Mouse (Mus musculus) CH12.LX (cell line): ENCODE measurements around the gene Ankub1.
A peak's percentile ranks its signal among the peaks of the same experiment; 100 is the strongest.

ENCODE experiments used
- CTCF ChIP-seq, 2 experiments: IDR thresholded peaks in 1 of 2; conservative IDR thresholded peaks in 1 of 2; 2 replicates each; pipeline ENCODE4 v1.5.1; 2011 to 2012; ENCODE audit warnings: low read depth in 2 of 2, low read length in 2 of 2, improper control_type of control experiment in 1 of 2, inconsistent platforms in 1 of 2, mild to moderate bottlenecking in 1 of 2, moderate library complexity in 1 of 2
- EP300 ChIP-seq: IDR thresholded peaks from 2 replicates; pipeline ENCODE4 v1.6.1; 2011; ENCODE audit warnings: low read length, improper control_type of control experiment
- UBTF ChIP-seq: IDR thresholded peaks from 2 replicates; pipeline ENCODE4 v1.6.1; 2012; ENCODE audit warnings: low read depth, mild to moderate bottlenecking, inconsistent platforms, low read length, improper control_type of control experiment, moderate library complexity

- TF ChIP-seq EP300 (no peak), UBTF (no peak), CTCF (conservative IDR thresholded peaks at IDR 0.05 in 1 of 2, IDR thresholded peaks at IDR 0.05 in 1 of 2; ENCODE audit: low read depth in 2 of 2, low read length in 2 of 2) (peak; percentile 49 to 70; a peak in 3 of 4 replicates)
These were observed 28.9 kb downstream of the Ankub1 start for GRCm38 (mm10) chr3:57663731-57664130.
